Mouse (Mus musculus): Measurements from ENCODE around the gene Cd276.

- TF ChIP-seq KAT2A (IDR thresholded peaks at IDR 0.05; ENCODE audit: insufficient replicate concordance, low read length), result no peak
- peak; percentile 49 for TF ChIP-seq ZC3H11A (IDR thresholded peaks at IDR 0.05; ENCODE audit: low read depth, low read length)
- TF ChIP-seq JUND (conservative IDR thresholded peaks at IDR 0.05; ENCODE audit: low read depth, low read length), result no peak
- peak; percentile 55 to 86 for TF ChIP-seq CTCF (conservative IDR thresholded peaks at IDR 0.05 in 1 of 2, IDR thresholded peaks at IDR 0.05 in 1 of 2; ENCODE audit: low read depth in 2 of 2, low read length in 2 of 2)
- no peak for TF ChIP-seq ETS1 (conservative IDR thresholded peaks at IDR 0.05; ENCODE audit: low read depth, low read length)
- TF ChIP-seq MXI1 (IDR thresholded peaks at IDR 0.05; ENCODE audit: low read depth, low read length), result no peak
- TF ChIP-seq MAFK (IDR thresholded peaks at IDR 0.05; ENCODE audit: insufficient replicate concordance, low read length), result no peak
- no peak for TF ChIP-seq SIN3A (IDR thresholded peaks at IDR 0.05; ENCODE audit: low read length)
- no peak for TF ChIP-seq HCFC1 (IDR thresholded peaks at IDR 0.05; ENCODE audit: low read depth, low read length)
Observed at GRCm38 (mm10) chr9:58535447-58536134, 19.6 kb downstream of the Cd276 start.
